ENCODE assay signal across 16 mouse cellular contexts in the genomic region with DNA sequence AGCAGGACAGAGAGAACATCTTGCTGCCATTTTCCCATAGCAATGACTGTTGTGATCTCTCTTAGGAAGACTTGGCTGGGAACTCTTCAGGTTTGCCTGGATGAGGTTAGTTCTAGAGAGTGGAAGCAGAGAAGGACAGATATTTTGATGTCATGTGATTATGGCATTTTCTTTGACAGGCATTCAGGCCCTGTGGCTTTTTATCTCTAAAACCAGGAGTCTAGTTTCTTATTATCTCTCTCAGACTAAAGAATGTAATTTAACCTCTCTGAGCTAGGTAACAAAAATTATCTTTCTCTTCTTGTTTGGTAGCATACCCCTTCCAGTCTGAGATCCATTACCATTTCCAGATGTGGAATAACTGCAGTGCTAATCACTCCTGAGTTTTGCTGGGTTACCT. TPM values are rescaled to one million over a fixed set of nuclear protein-coding genes. Genes with fewer than 3 reads are reported as not detected.
"Had no signal": no experiment of that assay in that cellular context is flagged by ENCODE, and none has a peak within 500 bp of the region (broad histone marks: within the 10 kb centered on the region; RNA-seq: fewer than 3 reads in every experiment).

No protein-coding gene starts in this region.

- DNase-seq: kidney, adult 18-20 months; kidney, postnatal 14 days; lung, postnatal 14 days; retina, postnatal 1 day; right cerebral cortex, postnatal 4 days; spleen, adult 18-20 months; thymus, postnatal 36 days had no signal

- H3K4me3 ChIP-seq: intestine, embryonic 15.5 days; kidney, embryonic 15.5 days; limb, embryonic 12.5 days; lung, embryonic 15.5 days; midbrain, embryonic 15.5 days; neural tube, embryonic 13.5 days; stomach, embryonic 15.5 days had no signal

- H3K27ac ChIP-seq: intestine, embryonic 15.5 days; kidney, embryonic 15.5 days; limb, embryonic 12.5 days; lung, embryonic 15.5 days; midbrain, embryonic 15.5 days; neural tube, embryonic 13.5 days; stomach, embryonic 15.5 days had no signal

- H3K36me3 ChIP-seq: intestine, embryonic 15.5 days; kidney, embryonic 15.5 days; limb, embryonic 12.5 days; lung, embryonic 15.5 days; midbrain, embryonic 15.5 days; stomach, embryonic 15.5 days had no signal

- H3K27me3 ChIP-seq: intestine, embryonic 15.5 days; kidney, embryonic 15.5 days; limb, embryonic 12.5 days; lung, embryonic 15.5 days; midbrain, embryonic 15.5 days; neural tube, embryonic 13.5 days; stomach, embryonic 15.5 days had no signal

- H3K4me1 ChIP-seq: midbrain, embryonic 15.5 days; stomach, embryonic 15.5 days had no signal

- H3K4me2 ChIP-seq: intestine, embryonic 15.5 days; kidney, embryonic 15.5 days; limb, embryonic 12.5 days; lung, embryonic 15.5 days; midbrain, embryonic 11.5 days; midbrain, embryonic 15.5 days; neural tube, embryonic 13.5 days; stomach, embryonic 15.5 days had no signal

- H3K9ac ChIP-seq: intestine, embryonic 15.5 days; kidney, embryonic 15.5 days; limb, embryonic 12.5 days; lung, embryonic 15.5 days; midbrain, embryonic 15.5 days; neural tube, embryonic 13.5 days; stomach, embryonic 15.5 days had no signal

- ATAC-seq: intestine, embryonic 15.5 days; midbrain, embryonic 15.5 days had no signal

- H3K9me3 ChIP-seq: intestine, embryonic 15.5 days; kidney, embryonic 15.5 days; limb, embryonic 12.5 days; lung, embryonic 15.5 days; midbrain, embryonic 15.5 days; neural tube, embryonic 13.5 days; stomach, embryonic 15.5 days had no signal

RNA-seq across cellular contexts. Expression of a gene that starts 55.2 kb away (rescaled TPM):
- total RNA-seq: monocyte, adult 5-6 weeks had no signal
